Mouse (Mus musculus) adrenal gland, postnatal 25 days (tissue): ENCODE data around the gene Wfdc9. TPM values are rescaled to one million over a fixed set of nuclear protein-coding genes. Genes with fewer than 3 reads are reported as not detected.

Experiments
- DNase-seq: peaks from one replicate; pipeline ENCODE4 v3.0.0; 2021; ENCODE audit warnings: mixed read lengths
- long read RNA-seq: library from polyadenylated mRNA; stranded (forward); transcript quantifications from one replicate; pipeline ENCODE4 v2.0.0, GENCODE M21; 2021
- total RNA-seq: library from RNA; stranded (reverse); gene quantifications from 2 replicates; pipeline ENCODE4 v1.2.3, GENCODE M21; 2021

Wfdc9 gene
- not detected in 2 replicates for total RNA-seq
- long read RNA-seq, result 0 reads

- DNase-seq, result no peak
Measured at GRCm38 (mm10) chr2:164656483-164656882, at the start of gene Wfdc9. Gene Wfdc9 (minus strand): TSS chr2:164656583.

DNA sequence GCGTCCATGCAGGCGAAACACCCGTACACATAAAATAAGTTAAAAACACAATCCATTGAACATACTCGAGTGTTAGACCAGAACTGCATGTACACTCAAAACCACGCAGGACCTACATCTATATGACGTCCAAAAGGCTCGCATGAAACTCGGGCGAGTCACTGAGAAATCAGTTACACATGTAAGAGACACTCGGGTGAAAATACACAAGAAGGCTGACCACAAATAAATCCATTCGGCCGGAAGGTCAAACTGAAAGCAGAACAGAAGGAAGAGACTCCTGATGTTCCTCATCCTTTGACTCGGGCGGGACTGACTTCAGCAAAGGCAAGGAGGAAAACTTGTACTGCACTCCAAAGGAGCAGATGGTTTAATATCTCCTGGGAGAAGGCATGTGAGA, 49.6 kb upstream of the Wfdc9 start:
- no peak for DNase-seq

DNA sequence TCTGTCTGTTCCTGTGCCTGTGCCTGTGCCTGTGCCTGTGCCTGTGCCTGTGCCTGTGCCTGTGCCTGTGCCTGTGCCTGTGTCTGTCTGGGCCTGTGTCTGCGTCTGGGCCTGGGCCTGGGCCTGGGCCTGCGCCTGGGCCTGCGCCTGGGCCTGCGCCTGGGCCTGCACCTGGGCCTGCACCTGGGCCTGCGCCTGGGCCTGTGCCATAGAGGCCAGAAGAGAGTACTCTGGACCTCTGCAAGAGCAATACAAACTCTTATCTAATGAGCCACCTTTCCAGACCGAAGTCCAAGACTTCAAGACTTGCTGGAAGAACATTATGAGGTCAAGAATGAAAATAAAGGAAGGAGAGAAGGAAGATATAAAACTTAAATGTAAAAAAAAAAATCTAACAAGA, 48.9 kb upstream of the Wfdc9 start:
- no peak for DNase-seq

DNA sequence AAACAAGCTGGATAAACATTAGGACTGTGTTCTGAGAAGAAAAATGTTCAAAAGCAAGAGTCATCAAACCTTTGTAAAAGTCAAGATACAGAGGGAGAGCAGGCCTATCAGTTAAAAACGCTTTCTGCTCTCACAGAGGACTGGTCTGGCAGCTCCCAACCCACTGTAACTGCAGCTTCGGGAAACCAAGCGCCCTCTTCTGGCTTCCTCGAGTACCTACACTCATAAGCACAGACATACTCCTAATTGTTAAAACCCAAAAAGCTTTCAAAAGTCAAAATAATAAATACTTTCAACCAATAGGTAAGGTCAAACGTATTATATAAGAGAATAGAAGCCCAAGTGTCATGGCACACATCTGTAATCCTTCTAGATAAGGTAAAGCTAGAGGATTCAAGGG, 47.9 kb upstream of the Wfdc9 start:
- DNase-seq, result no peak

GRCm38 (mm10) chr2:164701761-164702160, 45.4 kb upstream of the Wfdc9 start:
- DNase-seq, result no peak

- DNase-seq, result no peak
Measured at GRCm38 (mm10) chr2:164700959-164701358, 44.6 kb upstream of the Wfdc9 start.

DNA sequence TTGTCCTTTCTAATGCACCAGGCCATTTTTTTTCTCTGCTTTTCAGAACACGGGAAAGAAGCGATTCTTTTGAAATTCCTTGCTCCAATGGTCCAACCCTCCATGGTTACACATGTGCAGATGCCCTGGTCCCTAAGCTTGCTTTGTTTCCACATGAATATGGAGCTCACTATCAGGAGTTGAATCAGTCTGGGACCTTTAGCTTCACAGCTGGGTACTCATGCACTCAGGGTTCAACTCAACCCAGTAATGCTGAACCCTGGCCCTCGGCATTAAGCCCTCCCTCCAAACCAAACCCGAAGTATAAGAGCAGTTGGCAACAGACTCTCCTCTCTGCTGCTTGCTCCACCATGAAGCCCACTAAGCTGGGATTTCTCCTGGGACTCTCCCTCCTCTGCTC, 41.8 kb upstream of the Wfdc9 start, which contains the start of gene Spint4:
Gene Spint4 (plus strand): TSS at position 301 of the 400 bp plus-strand sequence.
- DNase-seq, result no peak

DNA sequence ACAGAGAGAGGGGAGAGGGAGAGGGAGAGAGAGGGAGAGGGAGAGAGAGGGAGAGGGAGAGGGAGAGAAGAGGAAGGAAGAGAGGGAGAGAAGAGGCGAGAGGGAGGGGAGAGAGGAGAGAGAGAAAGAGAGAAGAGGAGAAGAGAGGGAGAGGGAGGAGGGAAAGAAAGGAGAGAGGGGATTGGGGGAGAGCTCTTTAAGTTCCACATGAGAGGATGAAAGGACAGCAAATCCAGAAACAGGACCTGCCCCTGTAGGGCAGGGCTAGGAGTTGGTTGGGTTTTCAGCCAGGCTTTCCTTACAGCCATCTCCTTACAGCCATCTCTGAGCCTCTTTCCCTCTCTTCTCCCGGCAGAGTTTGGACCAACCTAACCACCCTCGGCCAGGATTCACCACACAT, 28.4 kb upstream of the Wfdc9 start, which contains the start of gene Wfdc13:
Gene Wfdc13 (plus strand): TSS at position 301 of the 400 bp plus-strand sequence.
- no peak for DNase-seq

DNA sequence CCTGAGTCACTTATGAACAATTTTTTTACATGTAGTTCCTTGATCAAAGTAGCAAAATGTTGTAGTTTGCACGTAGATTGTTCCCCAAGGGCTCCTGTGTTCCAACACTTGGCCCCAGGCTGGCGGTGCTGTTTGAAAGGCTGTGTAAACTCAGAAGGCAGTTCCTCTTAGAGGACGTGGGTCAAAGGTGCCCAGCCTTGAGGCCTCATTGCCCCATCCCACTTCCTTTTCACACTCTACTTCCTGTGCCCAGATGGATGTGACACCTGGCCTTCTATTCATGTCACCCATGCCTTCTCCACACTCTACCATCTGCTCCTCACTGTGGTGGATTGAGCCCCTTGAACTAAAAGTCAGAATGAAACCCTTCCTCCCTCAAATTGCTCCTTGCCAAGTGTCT, 23.5 kb upstream of the Wfdc9 start:
- DNase-seq, result no peak

DNA sequence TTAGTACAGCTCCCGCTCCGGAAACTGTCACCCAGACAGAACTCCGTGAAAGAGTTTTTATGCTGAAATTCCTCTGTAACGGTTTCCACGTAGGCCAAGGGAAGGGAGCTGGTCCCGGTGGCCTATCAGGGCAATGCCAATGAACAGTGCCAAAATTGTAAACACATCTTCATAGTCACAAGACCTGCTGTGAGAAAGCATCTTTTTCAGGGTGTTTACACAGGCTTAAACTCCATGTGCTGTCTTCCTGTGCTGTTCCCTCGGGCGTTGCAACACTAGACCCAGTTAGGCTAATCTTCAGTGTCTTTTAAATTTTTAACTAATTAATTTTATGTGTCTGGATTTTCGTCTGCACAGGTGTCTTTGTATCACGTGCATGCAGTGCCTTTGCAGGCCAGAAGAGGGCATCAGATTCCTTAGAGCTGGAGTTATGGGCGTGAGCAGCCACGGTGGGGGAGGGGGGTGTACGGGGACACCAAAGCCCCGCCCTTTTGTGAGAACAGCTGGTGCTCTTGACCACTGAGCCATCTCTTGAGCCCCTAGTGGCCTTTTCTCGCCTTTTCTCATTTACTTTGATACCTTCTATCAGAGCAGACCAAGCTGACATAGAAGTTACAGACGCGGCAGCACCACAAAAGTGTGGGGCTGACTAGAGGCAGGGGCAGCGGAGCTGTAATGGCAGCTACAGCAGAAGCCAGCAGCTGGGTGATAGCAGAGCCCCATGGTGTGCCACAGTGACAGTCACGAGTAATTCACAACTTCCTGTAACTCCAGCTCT, 22.7 kb upstream of the Wfdc9 start:
- DNase-seq, result peak; percentile 64

- no peak for DNase-seq
Measured at GRCm38 (mm10) chr2:164676916-164677685, 20.7 kb upstream of the Wfdc9 start.

DNA sequence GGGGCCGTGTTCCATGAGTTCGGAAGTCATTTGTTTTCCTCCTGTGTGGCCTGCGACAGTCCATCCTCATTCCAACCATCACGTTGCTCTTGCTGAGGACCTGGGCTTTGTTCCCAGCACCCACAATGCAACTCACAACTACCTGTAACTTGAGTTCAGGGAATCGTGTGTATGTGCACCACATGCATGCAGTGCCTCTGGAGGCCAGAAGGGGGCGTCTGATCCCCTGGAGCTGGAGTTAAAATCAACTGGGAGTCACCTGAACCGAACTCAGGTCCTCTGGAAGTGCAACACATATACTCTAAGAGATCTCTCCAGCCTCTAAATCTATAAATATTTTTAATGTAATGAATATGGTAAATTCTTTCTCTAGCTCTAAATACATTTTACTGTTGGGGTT, 19.7 kb upstream of the Wfdc9 start:
- DNase-seq, result no peak

- no peak for DNase-seq
Measured at GRCm38 (mm10) chr2:164673987-164674386, 17.6 kb upstream of the Wfdc9 start, which contains the start of gene Wfdc11. Gene Wfdc11 (minus strand): TSS chr2:164674087.

DNA sequence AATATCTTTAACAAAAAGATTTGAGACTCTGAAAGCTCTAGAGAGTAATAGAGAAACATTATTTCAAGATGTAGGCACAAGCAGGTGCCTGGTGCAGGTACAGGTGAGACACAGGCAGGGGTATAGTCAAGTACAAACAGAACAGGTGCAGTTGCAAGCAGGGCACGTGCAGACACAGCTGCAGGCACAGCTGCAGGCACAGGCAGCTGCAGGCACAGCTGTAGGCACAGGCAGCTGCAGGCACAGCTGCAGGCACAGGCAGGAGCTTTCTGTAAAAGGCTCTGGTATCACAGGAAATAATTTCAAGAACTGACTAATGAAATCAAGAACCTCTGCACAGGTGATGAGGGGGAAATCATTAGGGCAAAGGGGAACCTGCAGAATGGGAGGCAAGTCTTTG, 14.6 kb upstream of the Wfdc9 start:
- DNase-seq, result no peak

GRCm38 (mm10) chr2:164670261-164670660, 13.9 kb upstream of the Wfdc9 start:
- DNase-seq, result no peak

DNA sequence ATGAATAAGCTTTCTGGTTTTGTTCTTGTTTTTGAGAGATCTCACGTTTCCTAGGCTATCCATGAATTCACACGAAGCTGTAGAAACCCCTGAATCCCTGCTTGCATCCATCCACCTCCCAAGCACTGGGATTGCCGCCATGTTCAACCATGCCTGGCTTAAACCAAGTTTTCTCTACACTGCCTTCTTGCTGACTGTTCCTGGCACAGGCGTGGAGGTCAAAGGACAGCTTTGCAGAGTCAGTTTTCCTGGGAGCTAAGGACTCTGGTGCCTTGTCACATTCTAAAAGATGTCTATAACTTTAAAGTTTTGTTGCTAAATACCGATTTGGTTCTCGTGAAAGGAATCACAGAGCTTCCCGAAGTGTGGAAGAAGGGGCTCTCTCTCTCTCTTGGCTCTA, 8.5 kb upstream of the Wfdc9 start:
- no peak for DNase-seq

- DNase-seq, result peak; percentile 44
Measured at GRCm38 (mm10) chr2:164655858-164656257, 525 bp downstream of the Wfdc9 start, which contains the start of gene Wfdc10. Gene Wfdc10 (plus strand): TSS chr2:164656046.

GRCm38 (mm10) chr2:164641881-164642673, 14.3 kb downstream of the Wfdc9 start:
- DNase-seq, result peak; percentile 13

DNA sequence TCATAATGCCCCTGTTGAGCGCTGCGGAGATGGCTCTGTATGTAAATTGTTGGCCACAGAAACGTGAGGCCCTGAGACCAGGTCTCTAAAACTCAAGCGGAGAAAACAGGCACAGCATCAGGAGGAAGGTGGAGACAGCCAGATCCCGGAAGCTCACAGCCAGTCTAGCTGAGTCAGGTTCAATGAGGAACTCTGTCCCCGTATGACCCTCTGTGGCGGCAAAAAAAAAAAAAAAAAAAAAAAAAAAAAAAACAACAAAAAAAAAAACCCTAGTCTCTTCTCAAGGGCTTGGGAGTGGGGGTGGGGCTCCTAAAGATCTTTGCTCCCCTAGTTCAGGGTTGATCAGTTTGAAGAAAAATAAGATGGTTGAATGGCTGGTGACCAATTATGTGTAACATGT, 15.3 kb downstream of the Wfdc9 start:
- no peak for DNase-seq

DNA sequence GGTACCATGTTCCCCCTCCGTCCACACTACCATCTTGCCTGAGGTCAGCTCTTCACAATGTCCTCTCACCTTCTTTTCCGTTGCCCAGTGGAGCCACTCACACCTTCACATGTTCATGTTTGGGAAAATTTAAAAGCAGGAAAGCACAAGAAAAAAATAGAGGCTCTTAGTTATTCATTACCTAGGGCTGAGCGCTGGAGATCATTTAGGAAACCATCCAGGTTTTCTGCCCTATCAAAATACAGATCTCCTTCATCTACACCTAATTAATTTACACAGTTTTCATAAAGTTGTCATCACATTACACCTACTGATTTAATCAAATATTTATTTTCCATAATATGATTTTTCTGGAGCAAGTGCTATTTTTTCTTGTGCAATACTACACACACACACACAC, 17.7 kb downstream of the Wfdc9 start, which contains the start of gene Wfdc16:
Gene Wfdc16 (minus strand): TSS at position 101 of the 400 bp plus-strand sequence.
- DNase-seq, result no peak

DNA sequence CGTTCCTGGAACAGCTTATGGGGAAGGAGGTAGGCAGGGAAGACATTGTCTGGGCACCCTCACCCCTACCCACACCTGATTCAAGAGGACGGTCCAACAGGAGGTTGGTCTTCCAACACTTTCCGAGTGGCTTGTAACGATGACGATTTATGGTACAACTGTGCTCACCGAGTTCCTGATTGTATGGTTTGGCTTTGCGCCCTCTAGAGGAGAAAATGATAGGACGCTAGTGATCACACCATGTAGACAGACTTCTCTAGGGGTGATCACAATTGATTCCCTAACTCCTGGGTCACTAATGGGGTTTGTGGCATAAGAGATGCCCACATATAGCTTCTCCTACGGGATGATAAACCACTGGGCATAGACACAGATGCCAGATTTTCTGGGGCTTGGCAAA, 21.1 kb downstream of the Wfdc9 start:
- no peak for DNase-seq

DNA sequence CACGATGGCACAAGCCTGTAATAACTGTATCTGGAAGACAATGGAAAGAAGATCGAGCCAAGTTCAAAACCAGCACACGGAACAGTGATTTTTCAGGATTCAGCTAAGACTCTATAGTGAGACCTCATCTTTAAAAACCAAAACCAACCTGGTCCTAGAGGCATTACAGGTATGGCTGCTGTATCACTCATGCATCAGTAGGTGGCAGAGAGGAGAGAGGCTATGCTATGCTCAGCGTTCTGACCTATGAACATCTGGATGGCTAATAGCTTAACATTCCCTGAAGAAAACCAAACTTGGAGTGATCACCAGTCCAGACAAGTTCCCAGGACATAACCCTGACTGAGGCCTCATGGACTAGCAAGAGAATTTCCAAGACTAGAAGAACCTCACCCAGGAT, 34.6 kb downstream of the Wfdc9 start:
- no peak for DNase-seq
